ENCODE assay signal across 14 mouse cellular contexts in genomic region chr16:12764608-12765007, GRCm38 (mm10).
DNase-seq lines count a peak whose midpoint lies in the region; ATAC-seq lines count a peak whose summit lies in the region.
"Had no signal": no experiment of that assay in that cellular context is flagged by ENCODE, and none has a peak within 500 bp of the region (broad histone marks: within the 10 kb centered on the region; RNA-seq: fewer than 3 reads in every experiment).

No protein-coding gene starts in this region.

- no peak for ATAC-seq in erythroblast, adult 5-6 weeks (replicated peaks; ENCODE audit: low FRiP score, poor library complexity, severe bottlenecking)
- ATAC-seq: Patski had no signal

- intact Hi-C loops in heart, postnatal 10 days (cut with DNase I) = no loop called here

- peak; percentile 5 to 18 for DNase-seq in heart, postnatal 10 days
- no peak for DNase-seq in heart, adult 8-10 months (ENCODE audit: low spot score)
- DNase-seq in right cerebral cortex, postnatal 10 days (ENCODE audit: low spot score in 2 of 2) = peak; percentile 32 to 51
- no peak for DNase-seq in right cerebral cortex, postnatal 25 days
- peak; percentile 35 for DNase-seq in layer of hippocampus, adult 9-11 months
- DNase-seq in kidney, postnatal 36 days = no peak
- DNase-seq: cerebellum, adult 18-20 months; embryo, embryonic 11 days; gastrocnemius, adult 2 months; kidney, adult 18-20 months; midbrain, embryonic 14.5 days; thymus, postnatal 14 days had no signal

Comparison
In these comparisons a context has a peak if more than half of its experiments do, and no peak if none do; other contexts are left out.
1. DNase-seq: peak in heart, postnatal 10 days (2 of 2), right cerebral cortex, postnatal 10 days (2 of 2) and layer of hippocampus, adult 9-11 months (single experiment); none in heart, adult 8-10 months (single experiment), right cerebral cortex, postnatal 25 days (single experiment) and kidney, postnatal 36 days (0 of 2).